In the genomic region with DNA sequence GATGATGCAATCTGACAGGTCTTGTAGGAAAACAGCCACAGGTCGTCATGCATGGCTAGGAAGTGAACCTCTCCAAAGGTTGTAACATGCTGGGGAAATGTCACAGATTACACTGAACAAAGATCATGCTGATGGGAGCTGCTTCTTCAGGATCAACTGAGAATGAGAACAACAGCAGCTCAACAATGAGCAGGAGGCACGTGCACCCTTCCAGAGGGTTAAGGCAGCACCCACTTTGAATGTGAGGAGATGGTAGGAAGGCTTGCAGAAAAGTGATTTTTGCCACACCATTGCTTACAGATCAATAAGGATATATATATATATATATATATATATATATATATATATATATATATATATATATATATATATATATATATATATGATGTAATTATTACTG, we compare ENCODE assay signal across 38 mouse cellular contexts. TPM values are rescaled to one million over a fixed set of nuclear protein-coding genes. Genes with fewer than 3 reads are reported as not detected.
"Had no signal": no experiment of that assay in that cellular context is flagged by ENCODE, and none has a peak within 500 bp of the region (broad histone marks: within the 10 kb centered on the region; RNA-seq: fewer than 3 reads in every experiment).

No protein-coding gene starts in this region.

- H3K27me3 ChIP-seq: limb, embryonic 12.5 days; limb, embryonic 13.5 days; limb, embryonic 15.5 days; liver, embryonic 12.5 days; liver, embryonic 13.5 days; liver, embryonic 15.5 days; lung, embryonic 15.5 days; megakaryocyte, embryonic 14.5 days; midbrain, embryonic 12.5 days; midbrain, embryonic 13.5 days; midbrain, embryonic 15.5 days; neural tube, embryonic 12.5 days had no signal

- H3K4me1 ChIP-seq: limb, embryonic 10.5 days; limb, embryonic 12.5 days; limb, embryonic 13.5 days; limb, embryonic 15.5 days; liver, embryonic 12.5 days; liver, embryonic 13.5 days; liver, embryonic 15.5 days; lung, embryonic 15.5 days; megakaryocyte, embryonic 14.5 days; midbrain, embryonic 10.5 days; midbrain, embryonic 12.5 days; midbrain, embryonic 13.5 days; midbrain, embryonic 15.5 days; neural tube, embryonic 12.5 days had no signal

- H3K4me3 ChIP-seq: left cerebral cortex, adult 2 months; limb, embryonic 10.5 days; limb, embryonic 12.5 days; limb, embryonic 13.5 days; limb, embryonic 15.5 days; liver, embryonic 12.5 days; liver, embryonic 13.5 days; liver, embryonic 15.5 days; lung, embryonic 15.5 days; megakaryocyte, embryonic 14.5 days; midbrain, embryonic 10.5 days; midbrain, embryonic 12.5 days; midbrain, embryonic 13.5 days; midbrain, embryonic 15.5 days; myocyte; neural tube, embryonic 12.5 days had no signal

- H3K27ac ChIP-seq: left cerebral cortex, adult 2 months; limb, embryonic 10.5 days; limb, embryonic 12.5 days; limb, embryonic 13.5 days; limb, embryonic 15.5 days; liver, embryonic 12.5 days; liver, embryonic 13.5 days; liver, embryonic 14.5 days; liver, embryonic 15.5 days; lung, embryonic 15.5 days; macrophage; midbrain, embryonic 10.5 days; midbrain, embryonic 12.5 days; midbrain, embryonic 13.5 days; midbrain, embryonic 15.5 days; neural tube, embryonic 12.5 days had no signal

- H3K9me3 ChIP-seq: limb, embryonic 10.5 days; limb, embryonic 15.5 days; liver, embryonic 12.5 days; liver, embryonic 13.5 days; liver, embryonic 15.5 days; midbrain, embryonic 12.5 days; midbrain, embryonic 15.5 days had no signal

- H3K4me2 ChIP-seq: limb, embryonic 12.5 days; limb, embryonic 13.5 days; limb, embryonic 15.5 days; liver, embryonic 11.5 days; liver, embryonic 12.5 days; liver, embryonic 13.5 days; liver, embryonic 15.5 days; lung, embryonic 14.5 days; lung, embryonic 15.5 days; midbrain, embryonic 12.5 days; midbrain, embryonic 13.5 days; midbrain, embryonic 15.5 days; neural tube, embryonic 12.5 days had no signal

- DNase-seq: left cerebral cortex, postnatal 4 days; liver; liver, embryonic 13.5 days; liver, postnatal 0 days; lung, adult 18-20 months; lung, adult 2 months; lung, embryonic 14.5 days; lung, postnatal 10 days; lung, postnatal 14 days; lung, postnatal 36 days; lung, postnatal 4 days had no signal

- ATAC-seq: liver, embryonic 12.5 days; liver, postnatal 0 days; lung, postnatal 0 days; midbrain, embryonic 13.5 days; midbrain, embryonic 15.5 days; midbrain, embryonic 16.5 days had no signal

- H3K36me3 ChIP-seq: limb, embryonic 10.5 days; limb, embryonic 12.5 days; limb, embryonic 13.5 days; limb, embryonic 15.5 days; liver, embryonic 12.5 days; liver, embryonic 13.5 days; liver, embryonic 15.5 days; lung, embryonic 15.5 days; midbrain, embryonic 10.5 days; midbrain, embryonic 12.5 days; midbrain, embryonic 13.5 days; midbrain, embryonic 15.5 days; neural tube, embryonic 12.5 days had no signal

- H3K9ac ChIP-seq: limb, embryonic 12.5 days; limb, embryonic 13.5 days; limb, embryonic 15.5 days; liver, embryonic 12.5 days; liver, embryonic 13.5 days; liver, embryonic 14.5 days; liver, embryonic 15.5 days; liver, postnatal 0 days; lung, embryonic 14.5 days; lung, embryonic 15.5 days; midbrain, embryonic 12.5 days; midbrain, embryonic 13.5 days; midbrain, embryonic 15.5 days; neural tube, embryonic 12.5 days had no signal

RNA-seq across cellular contexts. Expression of a gene that starts 2.8 kb away (rescaled TPM):
- polyA plus RNA-seq: limb, embryonic 10.5 days; limb, embryonic 11.5 days; limb, embryonic 12.5 days; limb, embryonic 13.5 days; limb, embryonic 14.5 days; limb, embryonic 15.5 days; liver, adult 2 months; liver, embryonic 11.5 days; liver, embryonic 12.5 days; liver, embryonic 13.5 days; liver, embryonic 14.5 days; liver, embryonic 15.5 days; liver, embryonic 16.5 days; liver, postnatal 0 days; lung, adult 2 months; lung, embryonic 14.5 days; lung, embryonic 15.5 days; lung, embryonic 16.5 days; lung, postnatal 0 days; macrophage; midbrain, embryonic 10.5 days; midbrain, embryonic 12.5 days; midbrain, embryonic 13.5 days; midbrain, embryonic 15.5 days; midbrain, embryonic 16.5 days; midbrain, postnatal 0 days; myocyte; neural tube, embryonic 11.5 days; neural tube, embryonic 12.5 days had no signal
